Mouse (Mus musculus): ENCODE measurements around the gene Wnt9a. TPM values are rescaled to one million over a fixed set of nuclear protein-coding genes. Genes with fewer than 3 reads are reported as not detected.
A peak's percentile ranks its signal among the peaks of the same experiment; 100 is the strongest.

Wnt9a gene
- polyA plus RNA-seq, 1 experiment from 2014 or later = 1.4 TPM

GRCm38 (mm10) chr11:59324777-59325176 is 18.0 kb downstream of the Wnt9a start:
- no peak overlapping the region for H3K4me2 ChIP-seq (ENCODE audit: low read length)
- H3K27me3 ChIP-seq (replicated peaks; ENCODE audit: control insufficient read depth, insufficient read depth, low read length) = no peaks in the 10 kb centered on the region
- H3K4me3 ChIP-seq (ENCODE audit: low read depth, low read length) = no peak overlapping the region
- DNase-seq (ENCODE audit: low spot score) (no peak), ATAC-seq (no peak)
- no peaks in the 10 kb centered on the region for H3K36me3 ChIP-seq (ENCODE audit: control insufficient read depth, insufficient read depth, low read length)
- no peaks in the 10 kb centered on the region for H3K9me3 ChIP-seq (replicated peaks; ENCODE audit: control insufficient read depth, low read length)
- 72% methylated on average over 5 of the region's 5 CpGs for WGBS
- no peaks in the 10 kb centered on the region for H3K4me1 ChIP-seq (ENCODE audit: control insufficient read depth, insufficient read depth, low read length)
- no peak overlapping the region for H3K27ac ChIP-seq (ENCODE audit: low read depth, low read length)
- no peak overlapping the region for H3K9ac ChIP-seq (ENCODE audit: low read length)

GRCm38 (mm10) chr11:59327625-59328024 is 20.9 kb downstream of the Wnt9a start:
- Histone ChIP-seq H3K9me3 (replicated peaks; ENCODE audit: control insufficient read depth, low read length) (no peaks in the 10 kb centered on the region), H3K36me3 (ENCODE audit: control insufficient read depth, insufficient read depth, low read length) (no peaks in the 10 kb centered on the region), H3K27ac (ENCODE audit: low read depth, low read length) (no peak overlapping the region), H3K4me3 (ENCODE audit: low read depth, low read length) (no peak overlapping the region), H3K9ac (ENCODE audit: low read length) (no peak overlapping the region), H3K27me3 (replicated peaks; ENCODE audit: control insufficient read depth, insufficient read depth, low read length) (no peaks in the 10 kb centered on the region), H3K4me2 (ENCODE audit: low read length) (no peak overlapping the region), H3K4me1 (ENCODE audit: control insufficient read depth, insufficient read depth, low read length) (no peaks in the 10 kb centered on the region; the same call in 1 of the 2 replicates)
- ATAC-seq = no peak
- DNase-seq (ENCODE audit: low spot score) = no peak
- WGBS = 83% methylated on average over 18 of the region's 18 CpGs

GRCm38 (mm10) chr11:59329616-59330015 is 22.9 kb downstream of the Wnt9a start:
- H3K4me1 ChIP-seq (ENCODE audit: control insufficient read depth, insufficient read depth, low read length) = no peaks in the 10 kb centered on the region; the same call in 1 of the 2 replicates
- H3K4me2 ChIP-seq (ENCODE audit: low read length) = no peak overlapping the region
- ATAC-seq = peak; percentile 29; the same call in 1 of the 2 replicates
- no peak overlapping the region for H3K9ac ChIP-seq (ENCODE audit: low read length)
- H3K27me3 ChIP-seq (replicated peaks; ENCODE audit: control insufficient read depth, insufficient read depth, low read length) = no peaks in the 10 kb centered on the region
- H3K27ac ChIP-seq (ENCODE audit: low read depth, low read length) = peak overlapping the region; percentile 11; the same call in 1 of the 2 replicates
- 4% methylated on average over 6 of the region's 6 CpGs for WGBS
- H3K4me3 ChIP-seq (ENCODE audit: low read depth, low read length) = no peak overlapping the region
- DNase-seq (ENCODE audit: low spot score) = peak; percentile 45
- no peaks in the 10 kb centered on the region for H3K9me3 ChIP-seq (replicated peaks; ENCODE audit: control insufficient read depth, low read length)
- no peaks in the 10 kb centered on the region for H3K36me3 ChIP-seq (ENCODE audit: control insufficient read depth, insufficient read depth, low read length)

- Histone ChIP-seq H3K4me2 (ENCODE audit: low read length) (no peak overlapping the region), H3K27me3 (replicated peaks; ENCODE audit: control insufficient read depth, insufficient read depth, low read length) (no peaks in the 10 kb centered on the region), H3K4me1 (ENCODE audit: control insufficient read depth, insufficient read depth, low read length) (no peaks in the 10 kb centered on the region; the same call in 1 of the 2 replicates), H3K27ac (ENCODE audit: low read depth, low read length) (no peak overlapping the region), H3K4me3 (ENCODE audit: low read depth, low read length) (no peak overlapping the region), H3K9ac (ENCODE audit: low read length) (no peak overlapping the region), H3K36me3 (ENCODE audit: control insufficient read depth, insufficient read depth, low read length) (no peaks in the 10 kb centered on the region), H3K9me3 (replicated peaks; ENCODE audit: control insufficient read depth, low read length) (no peaks in the 10 kb centered on the region)
- DNase-seq (ENCODE audit: low spot score) = peak; percentile 65
- WGBS = 46% methylated on average over 5 of the region's 5 CpGs
- 0 out of 2 replicates have a peak, but pooled peaks have one; percentile 29 for ATAC-seq
Measured at GRCm38 (mm10) chr11:59330560-59330959, 23.8 kb downstream of the Wnt9a start.

- no peaks in the 10 kb centered on the region; the same call in 1 of the 2 replicates for H3K4me1 ChIP-seq (ENCODE audit: control insufficient read depth, insufficient read depth, low read length)
- H3K9ac ChIP-seq (ENCODE audit: low read length) = no peak overlapping the region
- no peaks in the 10 kb centered on the region for H3K36me3 ChIP-seq (ENCODE audit: control insufficient read depth, insufficient read depth, low read length)
- ATAC-seq (no peak), DNase-seq (ENCODE audit: low spot score) (no peak)
- no peak overlapping the region for H3K4me2 ChIP-seq (ENCODE audit: low read length)
- H3K27me3 ChIP-seq (replicated peaks; ENCODE audit: control insufficient read depth, insufficient read depth, low read length) = no peaks in the 10 kb centered on the region
- H3K9me3 ChIP-seq (replicated peaks; ENCODE audit: control insufficient read depth, low read length) = no peaks in the 10 kb centered on the region
- H3K27ac ChIP-seq (ENCODE audit: low read depth, low read length) = no peak overlapping the region
- H3K4me3 ChIP-seq (ENCODE audit: low read depth, low read length) = no peak overlapping the region
- 82% methylated on average over 16 of the region's 16 CpGs for WGBS
Measured at GRCm38 (mm10) chr11:59331167-59331869, 24.6 kb downstream of the Wnt9a start.

GRCm38 (mm10) chr11:59332938-59333337 is 26.2 kb downstream of the Wnt9a start:
- ATAC-seq = no peak
- H3K9ac ChIP-seq (ENCODE audit: low read length) = 0 out of 2 replicates have a peak overlapping the region, but pooled peaks have one; percentile 8
- no peak overlapping the region for H3K27ac ChIP-seq (ENCODE audit: low read depth, low read length)
- H3K27me3 ChIP-seq (replicated peaks; ENCODE audit: control insufficient read depth, insufficient read depth, low read length) = no peaks in the 10 kb centered on the region
- 30% methylated on average over 9 of the region's 9 CpGs for WGBS
- no peak for DNase-seq (ENCODE audit: low spot score)
- no peaks in the 10 kb centered on the region for H3K36me3 ChIP-seq (ENCODE audit: control insufficient read depth, insufficient read depth, low read length)
- no peaks in the 10 kb centered on the region for H3K9me3 ChIP-seq (replicated peaks; ENCODE audit: control insufficient read depth, low read length)
- no peak overlapping the region for H3K4me2 ChIP-seq (ENCODE audit: low read length)
- no peak overlapping the region for H3K4me3 ChIP-seq (ENCODE audit: low read depth, low read length)
- H3K4me1 ChIP-seq (ENCODE audit: control insufficient read depth, insufficient read depth, low read length) = no peaks in the 10 kb centered on the region; the same call in 1 of the 2 replicates

GRCm38 (mm10) chr11:59335150-59335549 is 28.4 kb downstream of the Wnt9a start:
- Histone ChIP-seq H3K27me3 (replicated peaks; ENCODE audit: control insufficient read depth, insufficient read depth, low read length) (no peaks in the 10 kb centered on the region), H3K9ac (ENCODE audit: low read length) (no peak overlapping the region), H3K9me3 (replicated peaks; ENCODE audit: control insufficient read depth, low read length) (no peaks in the 10 kb centered on the region), H3K36me3 (ENCODE audit: control insufficient read depth, insufficient read depth, low read length) (no peaks in the 10 kb centered on the region), H3K4me2 (ENCODE audit: low read length) (no peak overlapping the region), H3K4me3 (ENCODE audit: low read depth, low read length) (no peak overlapping the region), H3K4me1 (ENCODE audit: control insufficient read depth, insufficient read depth, low read length) (no peaks in the 10 kb centered on the region; the same call in 1 of the 2 replicates), H3K27ac (ENCODE audit: low read depth, low read length) (no peak overlapping the region)
- no peak for DNase-seq (ENCODE audit: low spot score)
- ATAC-seq = no peak
- 84% methylated on average over 4 of the region's 4 CpGs for WGBS

- 60% methylated on average over 2 of the region's 2 CpGs for WGBS
- no peaks in the 10 kb centered on the region for H3K36me3 ChIP-seq (ENCODE audit: control insufficient read depth, insufficient read depth, low read length)
- no peaks in the 10 kb centered on the region for H3K4me1 ChIP-seq (ENCODE audit: control insufficient read depth, insufficient read depth, low read length)
- H3K4me3 ChIP-seq (ENCODE audit: low read depth, low read length) = no peak overlapping the region
- no peaks in the 10 kb centered on the region for H3K27me3 ChIP-seq (replicated peaks; ENCODE audit: control insufficient read depth, insufficient read depth, low read length)
- DNase-seq (ENCODE audit: low spot score) = no peak
- no peak overlapping the region for H3K9ac ChIP-seq (ENCODE audit: low read length)
- no peak overlapping the region for H3K4me2 ChIP-seq (ENCODE audit: low read length)
- ATAC-seq = no peak
- H3K27ac ChIP-seq (ENCODE audit: low read depth, low read length) = no peak overlapping the region
- H3K9me3 ChIP-seq (replicated peaks; ENCODE audit: control insufficient read depth, low read length) = no peaks in the 10 kb centered on the region
Measured at GRCm38 (mm10) chr11:59335942-59336341, 29.2 kb downstream of the Wnt9a start.

- Histone ChIP-seq H3K9me3 (replicated peaks; ENCODE audit: control insufficient read depth, low read length) (no peaks in the 10 kb centered on the region), H3K27me3 (replicated peaks; ENCODE audit: control insufficient read depth, insufficient read depth, low read length) (no peaks in the 10 kb centered on the region), H3K4me2 (ENCODE audit: low read length) (no peak overlapping the region), H3K4me3 (ENCODE audit: low read depth, low read length) (no peak overlapping the region), H3K27ac (ENCODE audit: low read depth, low read length) (no peak overlapping the region; the same call in 1 of the 2 replicates), H3K36me3 (ENCODE audit: control insufficient read depth, insufficient read depth, low read length) (no peaks in the 10 kb centered on the region), H3K4me1 (ENCODE audit: control insufficient read depth, insufficient read depth, low read length) (no peaks in the 10 kb centered on the region), H3K9ac (ENCODE audit: low read length) (no peak overlapping the region)
- ATAC-seq (0 out of 2 replicates have a peak, but pooled peaks have one; percentile 23), DNase-seq (ENCODE audit: low spot score) (no peak)
- WGBS = 8% methylated on average over 1 of the region's 1 CpGs
Measured at GRCm38 (mm10) chr11:59336381-59336780, 29.7 kb downstream of the Wnt9a start.

Data from forebrain, embryonic 14.5 days (tissue).